Mouse (Mus musculus) midbrain, embryonic 14.5 days (tissue): ENCODE measurements around the gene Crtc2. TPM values are rescaled to one million over a fixed set of nuclear protein-coding genes. Genes with fewer than 3 reads are reported as not detected.
A peak's percentile ranks its signal among the peaks of the same experiment; 100 is the strongest.

Source experiments
- ATAC-seq: fragments of 200-750 bp; cut with Nextera tagmentation; 2 replicates; pipeline ENCODE4 v1.8.0; 2017; ENCODE audit warnings: moderate number of reproducible peaks, moderate library complexity; ENCODE audit not compliant: low FRiP score, low TSS enrichment
- DNase-seq: peaks from one replicate; pipeline ENCODE4 v3.0.0-alpha.2; 2015
- H3K27ac ChIP-seq: fragments of 300-500 bp; sonication (generic); replicated peaks from 2 replicates; pipeline ENCODE4 v1.5.1; 2014; ENCODE audit warnings: mild to moderate bottlenecking, low read depth, low read length, moderate library complexity
- H3K27me3 ChIP-seq: fragments of 300-500 bp; sonication (generic); 2 replicates; pipeline ENCODE4 v1.6.1; 2014; ENCODE audit warnings: low read length, control low read depth, mixed read lengths; ENCODE audit not compliant: control insufficient read depth, insufficient read depth
- H3K36me3 ChIP-seq: fragments of 300-500 bp; sonication (generic); 2 replicates; pipeline ENCODE4 v1.6.1; 2014; ENCODE audit warnings: low read length, control low read depth; ENCODE audit not compliant: control insufficient read depth, insufficient read depth
- H3K4me1 ChIP-seq: fragments of 300-500 bp; sonication (generic); 2 replicates; pipeline ENCODE4 v1.6.1; 2014; ENCODE audit warnings: mild to moderate bottlenecking, antibody characterized with exemption, low read length, control low read depth; ENCODE audit not compliant: control insufficient read depth, insufficient read depth
- H3K4me2 ChIP-seq: fragments of 300-500 bp; sonication (generic); 2 replicates; pipeline ENCODE4 v1.6.1; 2014; ENCODE audit warnings: mild to moderate bottlenecking, low read length, moderate library complexity
- H3K4me3 ChIP-seq: fragments of 300-500 bp; sonication (generic); replicated peaks from 2 replicates; pipeline ENCODE4 v1.5.1; 2014; ENCODE audit warnings: low read depth, low read length
- H3K9ac ChIP-seq: fragments of 300-500 bp; sonication (generic); replicated peaks from 2 replicates; pipeline ENCODE4 v1.6.1; 2014; ENCODE audit warnings: mild to moderate bottlenecking, low read length, moderate library complexity
- H3K9me3 ChIP-seq: fragments of 300-500 bp; sonication (generic); 2 replicates; pipeline ENCODE4 v1.6.1; 2016; ENCODE audit warnings: low read length, control low read depth, mixed read lengths; ENCODE audit not compliant: control insufficient read depth
- WGBS: fragments of 180-500 bp; shearing (Covaris S2); extraction: QIAGEN DNeasy Blood & Tissue Kit; methylation state at CpG from one replicate; pipeline ENCODE4 v1.1.7; 2014; 5-methylcytosine and 5-hydroxymethylcytosine counted together
- polyA plus RNA-seq: library from polyadenylated mRNA; unstranded; fragments of >200 nt; fragmentation: Nextera tagmentation; extraction: Ambion mirVana; gene quantifications from 2 replicates; pipeline ENCODE4 v1.2.1, GENCODE M21; 2014

Gene Crtc2
- polyA plus RNA-seq, 1 experiment from 2014 or later = 11.4 TPM

- peak overlapping the region; percentile 90 for H3K27ac ChIP-seq
- H3K4me1 ChIP-seq = peaks cover 22% of the 10 kb centered on the region
- peak overlapping the region; percentile 79 for H3K4me2 ChIP-seq
- H3K9ac ChIP-seq = peak overlapping the region; percentile 89
- H3K4me3 ChIP-seq = peak overlapping the region; percentile 88
- peaks cover 32% of the 10 kb centered on the region for H3K36me3 ChIP-seq
- ATAC-seq = peak; percentile 49; the same call in 1 of the 2 replicates
- no peaks in the 10 kb centered on the region for H3K9me3 ChIP-seq
- H3K27me3 ChIP-seq = no peaks in the 10 kb centered on the region
- WGBS = 13% methylated on average over 12 of the region's 12 CpGs
- peak; percentile 59 for DNase-seq
These were observed 39.8 kb upstream of the Crtc2 start for GRCm38 (mm10) chr3:90213956-90214684.

- Histone ChIP-seq H3K9me3 (no peaks in the 10 kb centered on the region), H3K4me3 (no peak overlapping the region), H3K36me3 (peaks cover 14% of the 10 kb centered on the region), H3K27me3 (no peaks in the 10 kb centered on the region), H3K9ac (no peak overlapping the region), H3K27ac (no peak overlapping the region), H3K4me1 (peaks cover 27% of the 10 kb centered on the region), H3K4me2 (no peak overlapping the region)
- 56% methylated on average over 1 of the region's 1 CpGs for WGBS
- DNase-seq (no peak), ATAC-seq (no peak)
These were observed 38.1 kb upstream of the Crtc2 start for GRCm38 (mm10) chr3:90215825-90216380.

GRCm38 (mm10) chr3:90220088-90220487, 33.9 kb upstream of the Crtc2 start:
- Histone ChIP-seq H3K9ac (peak overlapping the region; percentile 48; the same call in 1 of the 2 replicates), H3K27me3 (no peaks in the 10 kb centered on the region), H3K4me3 (peak overlapping the region; percentile 38), H3K4me1 (peaks cover 6% of the 10 kb centered on the region; the same call in 1 of the 2 replicates), H3K36me3 (0 out of 2 replicates have a peak, but pooled peaks cover 4% of the 10 kb centered on the region), H3K9me3 (no peaks in the 10 kb centered on the region), H3K4me2 (peak overlapping the region; percentile 82), H3K27ac (no peak overlapping the region; the same call in 1 of the 2 replicates)
- DNase-seq = peak; percentile 82
- ATAC-seq = 0 out of 2 replicates have a peak, but pooled peaks have one; percentile 40
- WGBS = 13% methylated on average over 6 of the region's 6 CpGs

DNA sequence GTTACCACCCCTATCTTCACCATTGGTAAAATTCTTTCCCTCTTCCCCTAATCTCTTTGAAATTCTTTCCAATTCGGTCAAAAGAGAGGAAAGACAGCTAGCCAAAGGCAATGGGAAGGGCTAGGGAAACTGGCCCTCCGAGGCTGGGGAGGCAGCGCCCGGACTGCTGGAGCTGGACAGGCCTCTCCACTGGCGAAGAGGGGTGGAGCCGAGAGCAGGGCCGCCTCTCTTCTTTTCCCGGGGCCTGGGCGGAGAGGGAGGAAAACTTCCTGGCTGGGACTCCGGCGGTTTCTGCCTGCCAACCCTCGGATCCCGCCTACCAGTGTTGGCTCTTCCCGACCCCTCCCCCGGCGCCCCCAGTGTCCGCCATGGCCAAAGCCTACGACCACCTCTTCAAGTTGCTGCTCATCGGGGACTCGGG, 33.4 kb upstream of the Crtc2 start:
- H3K27me3 ChIP-seq = no peaks in the 10 kb centered on the region
- peak; percentile 63 for DNase-seq
- H3K4me3 ChIP-seq = peak overlapping the region; percentile 38
- no peaks in the 10 kb centered on the region for H3K9me3 ChIP-seq
- H3K9ac ChIP-seq = peak overlapping the region; percentile 48; the same call in 1 of the 2 replicates
- ATAC-seq = peak; percentile 67
- H3K36me3 ChIP-seq = 0 out of 2 replicates have a peak, but pooled peaks cover 4% of the 10 kb centered on the region
- WGBS = under 1% methylated on average over 18 of the region's 20 CpGs
- H3K4me1 ChIP-seq = peaks cover 6% of the 10 kb centered on the region; the same call in 1 of the 2 replicates
- H3K4me2 ChIP-seq = peak overlapping the region; percentile 82
- peak overlapping the region; percentile 60 for H3K27ac ChIP-seq

GRCm38 (mm10) chr3:90221123-90221522, 32.8 kb upstream of the Crtc2 start:
- Histone ChIP-seq H3K4me3 (peak overlapping the region; percentile 38; the same call in 1 of the 2 replicates), H3K4me1 (peaks cover 6% of the 10 kb centered on the region; the same call in 1 of the 2 replicates), H3K27me3 (no peaks in the 10 kb centered on the region), H3K27ac (no peak overlapping the region), H3K36me3 (0 out of 2 replicates have a peak, but pooled peaks cover 4% of the 10 kb centered on the region), H3K9ac (peak overlapping the region; percentile 48; the same call in 1 of the 2 replicates), H3K4me2 (peak overlapping the region; percentile 82), H3K9me3 (no peaks in the 10 kb centered on the region)
- ATAC-seq = no peak
- no peak for DNase-seq
- 25% methylated on average over 5 of the region's 5 CpGs for WGBS

DNA sequence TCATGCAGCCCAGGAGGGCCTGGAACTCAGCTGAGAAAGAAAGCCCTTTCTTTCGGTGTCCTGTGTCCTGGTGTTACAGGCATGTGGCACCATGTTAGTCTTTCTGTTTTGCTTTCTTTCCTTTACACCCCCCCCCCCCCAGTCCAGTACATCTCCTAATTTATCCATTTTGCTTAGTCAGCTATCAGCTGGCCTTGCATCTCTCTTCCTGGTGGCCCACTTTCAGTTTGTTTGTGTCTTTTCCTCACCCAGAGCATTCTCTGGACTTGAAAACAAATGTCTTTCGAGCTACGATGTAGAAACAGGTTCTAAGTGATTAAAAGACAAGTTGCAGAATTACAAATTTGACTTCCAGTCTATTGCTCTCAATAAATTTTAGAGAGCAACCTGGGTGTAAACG, 31.5 kb upstream of the Crtc2 start:
- no peak for ATAC-seq
- Histone ChIP-seq H3K36me3 (0 out of 2 replicates have a peak, but pooled peaks cover 4% of the 10 kb centered on the region), H3K4me1 (peaks cover 6% of the 10 kb centered on the region; the same call in 1 of the 2 replicates), H3K4me3 (no peak overlapping the region), H3K4me2 (no peak overlapping the region), H3K9me3 (no peaks in the 10 kb centered on the region), H3K9ac (no peak overlapping the region), H3K27ac (no peak overlapping the region), H3K27me3 (no peaks in the 10 kb centered on the region)
- no peak for DNase-seq
- 87% methylated on average over 4 of the region's 4 CpGs for WGBS

DNA sequence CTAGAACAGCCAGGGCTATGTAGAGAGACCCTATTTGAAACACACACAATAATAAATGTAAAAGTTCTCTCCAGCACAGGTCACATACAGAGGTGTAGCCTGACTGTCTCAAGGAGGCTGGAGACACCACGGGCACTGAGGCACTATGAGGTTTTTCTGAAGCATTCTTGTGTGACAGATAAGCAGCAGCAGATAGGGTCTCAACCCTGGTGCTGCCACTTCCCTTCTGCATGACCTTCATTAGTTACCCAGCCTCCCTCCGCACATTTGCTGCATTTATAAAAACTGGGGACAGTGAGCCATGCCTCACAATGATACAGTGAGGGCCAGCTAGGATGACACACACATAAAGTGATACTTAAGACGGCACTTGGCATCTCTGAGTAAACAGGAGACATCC, 31.0 kb upstream of the Crtc2 start:
- DNase-seq (no peak), ATAC-seq (no peak)
- Histone ChIP-seq H3K4me2 (no peak overlapping the region), H3K4me3 (no peak overlapping the region), H3K9ac (no peak overlapping the region), H3K27ac (no peak overlapping the region), H3K36me3 (0 out of 2 replicates have a peak, but pooled peaks cover 4% of the 10 kb centered on the region), H3K27me3 (no peaks in the 10 kb centered on the region), H3K9me3 (no peaks in the 10 kb centered on the region), H3K4me1 (peaks cover 6% of the 10 kb centered on the region; the same call in 1 of the 2 replicates)
- WGBS = 85% methylated on average over 3 of the region's 3 CpGs

DNA sequence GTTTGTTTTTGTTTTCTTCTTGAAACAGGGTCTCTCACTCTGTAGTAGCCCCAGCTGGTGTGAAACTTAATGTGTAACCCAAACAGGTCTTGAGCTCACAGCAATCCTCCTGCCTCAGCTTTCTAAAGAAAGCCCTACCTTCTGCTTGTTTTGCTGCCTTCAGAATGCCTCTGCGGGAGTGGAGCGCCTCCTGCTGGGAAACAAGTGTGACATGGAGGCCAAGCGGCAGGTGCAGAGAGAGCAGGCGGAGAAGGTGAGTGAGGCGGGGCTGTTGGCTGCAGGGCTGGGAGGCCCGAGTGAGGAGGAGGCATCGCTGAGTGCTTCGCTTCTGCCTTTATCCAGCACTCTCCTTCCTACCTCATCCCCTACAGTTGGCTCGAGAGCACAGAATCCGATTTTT, 29.6 kb upstream of the Crtc2 start:
- WGBS = 84% methylated on average over 10 of the region's 10 CpGs
- no peak overlapping the region for H3K4me3 ChIP-seq
- no peak overlapping the region for H3K27ac ChIP-seq
- H3K27me3 ChIP-seq = no peaks in the 10 kb centered on the region
- H3K36me3 ChIP-seq = 0 out of 2 replicates have a peak, but pooled peaks cover 4% of the 10 kb centered on the region
- peaks cover 6% of the 10 kb centered on the region; the same call in 1 of the 2 replicates for H3K4me1 ChIP-seq
- ATAC-seq (no peak), DNase-seq (no peak)
- H3K9me3 ChIP-seq = no peaks in the 10 kb centered on the region
- no peak overlapping the region for H3K9ac ChIP-seq
- H3K4me2 ChIP-seq = no peak overlapping the region
